Mouse (Mus musculus): ENCODE measurements around the gene Ptger1. TPM values are rescaled to one million over a fixed set of nuclear protein-coding genes. Genes with fewer than 3 reads are reported as not detected.
A peak's percentile ranks its signal among the peaks of the same experiment; 100 is the strongest.

Ptger1 gene
- total RNA-seq (2022), result 1 to 10 TPM in 2 of 4 experiments, under 1 TPM in 2; 0.77 to 1.4 (median 1.1) TPM

DNA sequence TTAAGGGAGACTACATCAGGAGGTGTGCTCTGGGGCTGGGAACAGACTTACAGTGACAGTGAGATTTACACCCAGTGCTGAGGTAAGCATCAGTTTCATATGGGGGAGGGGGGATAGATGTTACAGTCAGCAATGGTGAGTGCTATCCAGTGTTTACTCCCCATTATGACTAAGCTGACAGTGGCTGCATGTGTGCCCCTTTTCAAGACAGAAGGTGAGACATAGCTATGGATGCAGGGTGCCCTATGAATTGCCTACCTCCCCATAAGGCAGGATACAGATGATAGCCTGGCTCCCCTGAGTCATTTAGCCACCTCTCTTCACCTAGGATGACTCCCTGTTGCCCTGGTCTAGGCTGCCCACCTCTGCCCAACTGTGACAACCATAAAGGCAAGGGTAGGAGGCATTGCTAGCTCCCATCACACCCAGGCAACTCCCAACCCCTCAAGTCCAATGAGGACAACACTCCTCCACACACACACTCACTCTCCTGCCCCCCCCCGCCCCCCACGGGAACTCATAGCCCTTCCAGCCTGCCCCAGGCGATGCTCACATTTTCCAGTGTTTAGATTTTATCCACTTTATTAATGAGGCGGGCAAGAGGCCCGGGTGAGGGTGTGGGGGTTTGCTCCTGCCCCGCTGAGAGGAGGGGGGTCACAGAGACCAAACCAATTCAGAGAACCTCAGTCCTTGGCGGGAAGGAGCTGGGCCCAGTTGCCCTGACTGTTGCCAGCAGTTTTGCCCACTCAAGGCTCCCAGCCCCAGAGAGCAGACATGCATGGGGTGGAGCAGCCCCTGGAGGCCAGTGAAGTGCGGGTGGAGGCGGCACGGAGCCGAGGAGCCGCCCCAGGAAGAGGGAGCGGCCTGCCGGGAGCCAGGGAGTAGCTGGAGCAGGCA is at the start of gene Ptger1:
TSS of gene Ptger1 (plus strand) at position 710 of the 897 bp plus-strand sequence.
- peak; percentile 31 for DNase-seq

DNA sequence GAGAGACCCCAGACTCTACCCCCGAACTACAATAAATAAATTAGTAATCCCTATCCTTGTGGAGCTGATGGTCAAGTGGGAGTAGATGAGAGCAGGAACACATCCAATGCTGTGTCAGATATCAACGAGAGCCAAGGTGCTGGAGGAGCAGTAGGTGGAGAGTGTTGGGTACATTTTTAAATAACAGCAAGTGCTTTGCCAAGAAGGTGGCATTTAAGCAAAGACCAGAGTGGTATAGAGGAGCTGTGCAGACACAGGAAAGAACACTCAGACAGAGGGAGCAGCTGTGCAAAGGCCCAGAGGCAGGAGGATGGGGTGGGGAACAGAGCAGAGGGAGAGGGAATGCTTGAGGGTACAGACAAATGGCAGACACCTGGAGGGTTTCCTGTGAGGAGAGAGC is 49.4 kb upstream of the Ptger1 start:
- DNase-seq, result no peak

DNA sequence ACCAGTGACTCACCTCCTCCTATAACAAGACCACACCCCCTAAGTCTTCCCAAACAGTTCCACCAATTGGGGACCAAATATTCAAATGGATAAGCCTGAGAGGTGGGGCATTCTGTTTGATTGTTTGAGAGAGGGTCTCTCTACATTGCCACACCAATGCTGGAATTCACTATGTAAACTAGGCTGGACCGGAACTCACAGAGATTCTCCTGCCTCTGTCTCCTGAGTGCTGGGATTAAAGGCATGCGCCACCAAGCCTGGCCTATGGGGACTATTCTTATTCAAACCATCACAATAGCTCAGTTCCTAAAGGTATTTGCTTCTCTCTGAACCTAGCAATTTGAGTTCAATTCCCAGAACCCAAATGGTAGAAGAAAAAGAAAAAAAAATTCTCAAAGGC is 47.9 kb upstream of the Ptger1 start:
- DNase-seq, result no peak

DNA sequence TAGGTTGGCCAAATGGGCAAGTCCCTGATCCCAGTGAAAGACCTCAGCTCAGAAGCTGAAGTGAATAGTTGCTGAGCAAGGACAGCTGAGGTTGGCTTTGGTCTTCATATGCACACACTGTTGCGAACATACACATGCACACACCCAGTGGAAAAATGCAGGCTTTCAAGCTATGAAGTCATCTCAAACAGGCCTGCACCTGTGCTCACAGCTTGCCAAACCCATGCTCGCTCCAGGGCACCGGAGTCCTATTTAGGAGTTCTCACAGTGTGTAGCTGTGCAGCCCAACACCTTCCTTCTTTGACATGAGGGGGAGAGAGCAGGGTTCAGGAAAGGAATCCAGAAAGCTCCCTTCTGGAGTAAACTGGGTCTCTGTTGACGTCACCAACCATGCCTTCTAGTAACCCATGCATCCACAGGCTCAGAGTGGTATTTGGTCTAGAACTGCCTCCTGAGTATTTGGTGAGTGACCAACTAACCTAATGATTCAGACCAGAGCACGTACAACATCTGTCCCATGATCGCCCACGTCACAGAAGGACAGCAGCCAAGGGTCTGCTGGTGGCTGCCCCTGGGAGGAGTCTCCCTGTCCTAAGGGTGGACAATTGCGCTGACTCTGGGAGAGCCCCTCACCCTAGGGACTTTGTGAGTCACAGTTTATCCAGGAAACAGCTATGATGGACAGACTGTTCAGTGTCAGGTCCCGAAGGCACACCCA is 46.8 kb upstream of the Ptger1 start:
- no peak for DNase-seq

DNA sequence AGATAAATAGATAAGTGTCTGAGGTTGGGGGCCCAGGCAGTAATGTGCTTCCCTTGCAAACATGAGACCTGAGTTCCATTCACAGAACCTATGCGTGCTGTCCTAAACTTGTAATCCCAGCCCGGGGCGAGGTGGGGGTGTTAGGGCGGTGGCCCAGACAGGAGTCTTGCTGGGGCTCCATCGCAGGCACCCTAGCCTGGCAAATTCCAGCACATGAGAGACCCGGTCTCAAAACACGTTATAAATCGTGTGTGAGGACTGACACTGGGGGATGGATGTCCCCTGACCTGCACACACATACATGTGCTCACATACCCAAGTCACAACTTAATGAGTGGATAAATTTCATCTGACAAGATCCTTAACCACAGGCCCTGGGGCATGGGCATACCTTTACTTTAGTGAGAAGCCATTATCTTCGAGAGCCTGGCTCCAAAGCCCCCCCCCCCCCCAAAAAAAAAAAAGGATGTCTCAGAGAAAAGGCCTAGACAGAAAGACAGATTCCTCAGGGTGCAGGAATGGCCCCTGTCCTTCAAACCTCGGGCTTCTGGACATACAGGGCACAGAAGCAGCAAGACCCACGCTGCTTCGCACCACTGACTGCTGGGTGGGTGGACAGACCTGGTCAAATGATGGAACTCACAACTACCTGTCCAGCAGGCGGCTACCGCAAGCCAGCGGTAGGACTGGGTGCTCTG is 44.6 kb upstream of the Ptger1 start:
- DNase-seq, result no peak

DNA sequence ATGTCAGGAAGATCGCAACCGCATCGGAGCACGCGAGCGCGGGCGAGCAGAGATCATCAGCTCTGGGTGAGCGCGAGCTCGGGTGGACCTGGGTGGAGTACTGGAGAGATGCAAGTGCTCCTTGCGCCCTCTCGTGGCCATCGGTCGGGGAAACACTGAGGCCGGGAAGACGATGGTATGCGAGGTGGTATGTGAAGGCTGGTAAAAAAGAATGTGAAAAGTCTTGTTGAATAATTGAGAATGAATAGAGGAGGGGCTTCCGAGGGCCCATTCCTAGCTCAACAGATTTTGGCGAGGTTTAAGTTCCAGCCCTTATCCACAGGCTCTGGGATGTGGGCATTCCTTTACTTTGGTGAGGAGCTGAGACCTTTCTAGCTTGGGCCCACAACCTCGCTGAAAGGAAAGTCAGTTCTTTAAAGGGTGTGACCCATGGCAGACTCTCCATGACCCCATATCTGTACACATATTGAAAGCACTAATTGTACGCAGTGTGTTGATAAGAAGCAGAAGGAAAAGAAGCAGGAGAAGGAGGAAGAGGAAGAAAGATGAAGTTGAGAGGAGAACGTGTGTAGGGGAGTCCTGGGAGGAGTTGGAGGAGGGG is 44.0 kb upstream of the Ptger1 start:
- DNase-seq, result peak; percentile 69

DNA sequence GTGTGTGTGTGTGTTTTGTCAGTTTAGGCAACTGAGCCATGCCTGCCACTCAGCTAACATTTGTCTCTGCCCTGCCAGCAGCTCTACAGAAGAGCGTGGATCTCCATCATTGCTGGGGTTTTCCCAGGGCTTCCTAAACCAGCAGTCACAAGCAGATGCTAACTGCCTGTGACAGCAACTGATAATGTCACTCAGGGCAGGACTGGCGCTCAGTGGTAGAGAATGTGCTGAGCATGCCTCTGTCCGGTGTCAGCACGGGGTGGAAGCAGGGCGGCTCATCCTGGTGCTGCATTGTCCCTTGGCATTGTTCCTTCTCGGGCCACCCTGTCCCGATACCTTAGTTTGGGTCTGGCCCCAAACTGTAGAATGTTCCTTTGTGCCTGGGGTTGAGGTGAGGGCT is 42.9 kb upstream of the Ptger1 start:
- DNase-seq, result no peak

DNA sequence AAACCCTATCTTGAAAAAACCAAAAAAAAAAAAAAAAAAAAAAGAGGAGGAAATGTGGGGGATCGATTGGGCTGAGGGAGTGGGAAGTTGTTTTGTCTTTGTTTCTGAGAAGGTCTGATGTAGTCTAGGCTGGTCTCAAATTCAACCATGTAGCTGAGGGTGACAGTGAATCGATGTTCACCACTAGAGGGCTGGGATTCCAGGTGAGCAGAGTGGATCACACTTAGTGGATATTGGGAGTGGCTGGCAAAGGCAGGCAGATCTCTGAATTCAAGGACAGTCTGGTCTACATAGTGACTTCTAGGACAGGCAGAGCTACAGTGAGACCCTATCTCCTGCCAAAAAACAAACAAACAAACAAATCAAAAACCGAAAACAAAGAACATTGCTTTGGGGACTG is 41.7 kb upstream of the Ptger1 start:
- no peak for DNase-seq

DNA sequence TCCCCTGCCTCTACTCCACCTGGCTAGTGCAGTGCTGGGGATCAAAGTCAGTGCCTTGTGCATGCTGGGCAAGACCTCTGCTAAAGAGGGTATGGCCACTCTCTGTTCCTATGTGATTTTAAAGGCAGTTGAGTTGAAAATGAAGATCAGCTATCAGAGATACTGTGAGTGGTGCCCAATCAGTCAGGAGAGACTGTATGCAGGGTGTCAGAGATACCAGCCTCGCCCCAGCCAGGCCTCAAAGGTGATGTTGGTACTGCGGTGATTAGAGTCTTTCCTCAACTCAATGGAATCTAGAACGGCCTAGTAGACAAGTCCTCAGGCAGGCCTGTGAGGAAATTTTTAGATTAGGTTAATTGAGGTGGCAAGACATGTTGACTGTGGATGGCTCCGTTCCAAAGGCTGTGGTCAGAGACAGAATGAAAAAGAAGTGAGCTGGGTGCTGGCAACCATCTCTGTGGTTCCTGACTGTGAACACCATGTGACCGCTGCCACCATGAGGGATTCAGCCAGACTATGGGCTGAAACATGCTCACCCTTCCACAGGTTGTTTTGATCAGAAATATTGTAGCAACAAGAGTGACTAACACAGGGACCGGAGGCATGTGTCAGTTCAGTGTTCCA is 40.7 kb upstream of the Ptger1 start:
- no peak for DNase-seq

DNA sequence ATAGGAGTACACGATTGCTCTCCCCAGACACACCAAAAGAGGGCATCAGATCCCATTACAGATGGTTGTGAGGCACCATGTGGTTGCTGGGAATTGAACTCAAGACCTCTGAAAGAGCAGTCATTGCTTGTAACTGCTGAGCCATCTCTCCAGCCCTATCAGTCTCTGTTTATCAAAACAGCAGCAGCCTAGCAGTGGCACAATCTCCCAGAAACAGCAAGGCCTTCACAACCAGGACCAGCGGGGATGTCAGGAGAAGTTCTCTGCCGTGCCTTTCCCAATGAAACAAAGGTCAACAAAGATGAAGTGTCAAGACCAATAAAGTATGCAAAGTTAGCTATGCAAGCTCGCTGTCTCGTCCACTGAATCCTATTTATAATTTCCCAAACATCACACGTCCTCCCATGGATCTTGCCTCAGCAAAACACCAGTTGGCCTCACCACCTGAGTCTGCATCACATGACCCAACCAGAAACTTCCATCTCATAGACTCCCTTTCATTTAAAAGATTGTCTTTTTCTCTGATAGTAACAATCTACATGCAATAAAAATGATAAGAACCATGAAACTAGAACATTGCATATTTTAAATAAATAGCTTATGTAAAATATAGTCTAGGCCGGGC is 34.3 kb upstream of the Ptger1 start:
- DNase-seq, result no peak

DNA sequence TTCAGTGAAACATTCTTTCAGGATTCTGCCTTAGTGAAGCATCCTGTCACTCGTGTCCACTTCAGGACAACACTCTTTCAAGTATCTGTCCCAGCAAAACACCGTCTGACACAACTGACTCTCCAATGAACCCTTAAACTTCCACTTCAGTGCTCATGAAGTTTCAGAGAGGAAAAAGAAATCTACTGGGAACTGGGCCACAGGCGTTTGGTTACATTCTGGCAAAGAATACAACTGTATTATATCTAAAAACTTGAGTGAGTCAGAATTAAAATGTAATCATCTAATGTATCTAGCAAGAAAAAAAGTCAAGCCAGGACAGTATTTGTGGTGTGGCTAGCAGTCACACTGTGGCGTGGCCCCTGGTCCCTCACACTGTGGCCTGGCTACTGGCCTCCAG is 27.6 kb upstream of the Ptger1 start:
- DNase-seq, result no peak

DNA sequence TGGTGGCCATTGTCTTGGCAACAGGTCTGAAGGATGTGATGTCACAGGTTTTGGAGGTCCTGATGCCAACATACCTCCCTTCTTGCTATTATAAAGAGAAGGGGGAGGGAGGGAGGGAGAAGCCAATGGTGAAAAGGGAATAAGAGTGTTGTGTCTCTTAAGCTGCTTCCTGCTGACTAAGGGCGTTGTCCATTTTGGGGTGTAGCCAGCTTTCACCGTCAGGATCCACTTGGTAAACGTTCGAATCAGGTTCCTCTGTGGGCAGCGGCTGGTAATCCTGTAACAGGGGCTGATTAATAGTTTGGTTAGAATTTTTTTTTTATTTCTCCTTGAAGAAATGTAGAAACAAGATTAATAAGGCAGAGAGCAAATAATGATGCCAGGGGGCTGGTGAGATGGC is 26.8 kb upstream of the Ptger1 start:
- DNase-seq, result no peak

DNA sequence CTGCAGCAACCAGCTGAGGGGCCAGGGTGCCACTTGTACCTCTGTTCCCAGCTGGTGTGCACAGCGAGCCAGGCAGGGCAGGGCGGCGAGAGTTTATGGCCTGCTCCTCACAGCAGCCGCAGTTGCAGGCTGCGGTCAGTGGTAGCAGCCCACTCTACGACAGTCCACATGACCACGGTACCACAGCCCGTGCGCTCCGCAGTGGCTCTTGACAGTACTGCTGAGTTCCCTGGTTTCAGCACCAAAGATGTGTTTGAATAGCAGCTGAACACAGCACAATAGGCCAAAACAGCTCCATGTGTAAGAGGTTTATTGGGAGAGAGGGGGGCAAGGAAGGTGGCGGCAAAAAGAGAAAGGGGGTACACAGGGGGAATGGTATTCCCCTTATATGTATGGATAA is 19.0 kb upstream of the Ptger1 start:
- DNase-seq, result no peak

DNA sequence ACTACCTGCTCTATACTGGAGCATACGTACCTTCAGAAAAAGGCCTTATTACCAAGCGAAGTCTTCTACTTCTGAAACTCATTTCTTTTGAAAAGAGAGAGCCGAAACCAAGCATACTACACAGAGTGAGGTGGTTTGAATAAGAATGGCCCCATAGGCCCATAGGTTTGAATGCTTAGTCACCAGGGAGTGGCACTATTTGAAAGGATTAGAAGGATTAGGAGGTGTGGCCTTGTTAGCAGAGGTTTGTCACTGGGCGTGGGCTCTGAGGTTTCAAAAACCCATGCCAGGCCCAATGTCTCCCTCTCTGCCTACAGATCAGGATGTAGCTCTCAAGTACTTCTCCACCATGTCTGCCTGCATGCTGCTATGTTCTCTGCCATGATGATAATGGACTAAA is 18.4 kb upstream of the Ptger1 start:
- no peak for DNase-seq

DNA sequence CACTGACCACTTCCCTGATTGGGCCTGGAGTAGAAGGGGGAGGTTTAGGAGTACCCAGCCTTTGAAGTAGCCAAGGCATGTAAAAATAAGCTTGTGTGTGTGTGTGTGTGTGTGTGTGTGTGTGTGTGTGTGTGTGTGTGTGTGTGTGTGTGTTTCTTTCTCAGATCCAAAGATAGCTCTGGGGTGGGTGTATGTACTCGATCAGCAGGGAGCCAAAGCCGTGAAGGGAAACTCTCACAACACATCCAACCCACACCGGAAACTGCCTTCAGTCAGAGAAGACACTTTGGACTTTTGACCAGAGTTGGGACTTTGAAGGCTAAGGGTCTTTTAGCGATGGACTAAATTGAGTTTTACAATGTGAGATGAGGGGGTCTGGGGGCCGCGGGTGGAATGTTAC is 16.8 kb upstream of the Ptger1 start:
- no peak for DNase-seq

DNA sequence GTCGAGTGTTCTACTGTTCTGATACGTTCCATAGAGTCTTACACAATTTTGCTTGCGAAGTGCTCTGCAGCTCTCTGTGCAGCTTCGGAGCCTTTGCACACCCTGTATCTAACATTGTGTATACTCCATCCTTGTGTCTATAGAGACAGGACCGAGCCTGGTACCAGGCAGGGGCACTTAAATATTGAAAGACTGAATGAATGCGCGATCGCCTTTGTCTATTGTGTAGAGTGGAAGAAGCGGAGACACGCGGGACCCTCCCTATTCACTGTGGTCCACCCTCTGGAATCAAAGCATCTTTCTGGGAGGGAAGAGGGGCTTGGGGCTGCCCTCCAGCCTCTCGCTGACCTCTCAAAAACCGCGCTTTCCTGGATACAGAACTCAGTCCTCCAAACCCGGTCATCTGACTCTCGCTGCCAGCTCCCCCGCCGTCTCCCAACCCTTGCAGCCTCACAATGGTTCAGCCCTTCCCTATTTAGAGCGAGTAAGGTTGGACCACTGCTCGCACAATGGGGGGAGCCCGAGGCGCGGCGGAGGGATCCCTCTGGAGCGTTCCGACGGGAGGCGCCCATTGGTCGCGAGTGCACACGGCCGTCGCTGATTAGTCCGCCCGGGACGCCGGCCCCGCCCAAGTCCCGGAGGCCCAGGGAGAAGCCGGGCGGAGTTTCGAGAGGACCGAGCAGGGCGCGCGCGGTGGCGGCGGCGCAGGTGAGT is 14.3 kb upstream of the Ptger1 start, which contains the start of gene Gipc1:
TSS of gene Gipc1 (plus strand) at position 648 of the 714 bp plus-strand sequence.
- DNase-seq, result peak; percentile 96

DNA sequence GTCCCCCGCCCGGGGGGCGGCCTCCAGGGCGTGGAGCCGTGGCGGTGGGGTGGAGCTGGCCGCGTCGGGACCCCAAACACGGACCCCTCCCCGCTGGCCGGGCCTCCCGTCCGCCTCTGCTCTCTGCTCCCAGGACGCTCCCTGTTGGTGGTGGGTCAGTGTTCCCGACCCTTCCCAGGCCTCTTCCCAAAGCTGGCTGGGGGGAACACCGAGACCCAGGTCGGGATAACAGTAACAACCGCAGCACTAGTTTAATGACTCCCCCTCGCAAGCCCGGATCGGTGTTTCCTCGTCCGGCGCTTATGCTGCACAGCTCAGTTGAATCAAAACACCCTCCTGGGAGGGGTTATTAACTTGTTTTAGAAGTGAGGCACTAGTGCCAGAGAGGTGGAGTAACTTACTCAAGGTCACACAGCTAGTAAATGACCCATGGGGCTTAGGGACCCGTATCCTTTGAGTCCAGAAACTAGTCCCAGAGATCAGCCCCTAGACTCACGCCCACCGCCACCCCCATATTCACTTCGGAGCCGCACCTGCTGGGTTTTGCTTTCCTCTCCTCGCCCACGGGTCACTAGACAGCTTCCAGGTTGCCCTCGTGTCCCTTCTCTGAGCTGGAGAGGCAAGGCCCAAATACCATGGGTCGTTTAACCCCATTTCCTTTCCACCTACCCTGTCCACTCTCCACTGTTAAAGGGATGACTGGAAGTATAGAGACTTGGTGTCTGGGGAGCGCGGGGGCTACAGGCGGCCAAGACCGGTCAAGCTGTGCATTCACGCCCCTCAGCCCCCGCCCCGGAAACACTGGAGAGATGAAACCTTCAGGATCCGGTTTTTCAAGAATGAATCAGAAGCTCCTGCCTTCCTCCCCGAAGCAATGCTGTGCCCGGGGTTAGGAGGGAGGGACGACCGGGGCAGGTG is 13.5 kb upstream of the Ptger1 start:
- DNase-seq, result no peak

DNA sequence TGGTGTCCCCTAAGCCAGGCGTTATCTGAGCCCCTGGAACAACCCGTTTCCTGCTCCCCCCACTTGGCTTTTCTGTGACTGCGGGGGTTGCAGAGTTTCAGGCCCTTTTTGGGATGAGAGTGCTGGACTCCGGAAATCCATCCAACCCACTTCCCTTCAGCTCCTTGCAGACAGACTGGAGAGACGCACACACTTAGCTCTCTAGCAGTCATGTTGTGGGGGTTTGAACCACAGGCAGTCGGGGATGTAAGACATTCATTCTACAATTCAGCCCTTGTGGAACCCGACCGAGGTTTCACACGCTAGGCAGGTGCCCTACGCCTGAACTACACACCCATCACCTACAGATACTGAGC is 12.8 kb upstream of the Ptger1 start:
- DNase-seq, result no peak

DNA sequence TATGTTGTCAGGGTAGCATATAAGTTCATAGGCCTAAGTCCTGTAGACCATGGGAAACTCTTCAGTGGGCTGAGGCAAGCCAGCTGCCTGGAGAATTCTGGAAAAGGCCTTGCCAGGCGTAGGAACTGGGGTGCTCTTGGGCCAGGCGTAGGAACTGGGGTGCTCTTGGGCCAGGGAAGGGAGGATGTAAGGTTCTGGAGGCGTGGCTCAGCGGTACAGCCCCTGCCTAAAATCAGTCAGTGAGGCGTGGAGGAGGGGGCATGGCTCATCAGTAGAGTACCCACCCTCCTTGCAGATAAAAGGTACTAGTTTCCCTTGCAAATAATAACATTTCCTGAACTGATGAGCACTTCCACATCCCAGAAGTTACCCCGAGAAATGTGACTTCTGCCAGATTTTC is 11.8 kb upstream of the Ptger1 start:
- DNase-seq, result no peak

DNA sequence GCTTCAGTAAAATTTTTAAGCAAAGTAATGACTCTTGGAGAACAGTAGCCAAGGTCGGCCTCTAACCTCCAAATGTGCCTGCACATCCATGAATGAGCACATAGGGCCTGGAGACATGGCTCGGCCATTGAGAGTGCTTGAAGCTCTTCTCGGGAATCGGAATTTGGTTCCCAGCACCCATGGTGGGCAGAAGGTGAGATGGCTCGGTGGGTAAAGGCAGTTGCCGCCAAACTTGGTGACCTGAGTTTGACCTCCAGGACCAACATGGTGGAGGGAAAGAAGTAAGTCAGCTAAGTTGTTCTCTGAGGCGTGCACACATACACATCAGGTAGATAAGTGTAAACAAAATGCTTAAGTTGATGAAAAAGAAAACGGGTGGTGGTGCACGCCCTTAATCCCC is 10.4 kb upstream of the Ptger1 start:
- no peak for DNase-seq
